Mouse (Mus musculus) heart, postnatal 10 days (tissue): ENCODE results near the gene Hist1h3g. TPM values are rescaled to one million over a fixed set of nuclear protein-coding genes. Genes with fewer than 3 reads are reported as not detected.

Source experiments
- microRNA-seq, 2 experiments: library from miRNA; unstranded; fragments of <30 nt; microRNA quantifications; one replicate each; pipeline ENCODE4 v1.2.0; 2022
- total RNA-seq, 2 experiments: library from RNA; stranded (reverse); gene quantifications; 2 replicates each; pipeline ENCODE4 v1.2.3; 2021

Hist1h3g gene
- total RNA-seq, 2 experiments from 2014 or later, result 45.9 to 66.2 TPM

Small RNA genes lying within 50 kb of the gene (microRNA-seq; reads per million reads assigned to microRNA genes)
- gene Gm44297, result 0.24 to 0.35 reads per million in 2 experiments
- gene Gm44359, result 0 reads per million in 2 experiments
- 0 reads per million in 2 experiments for gene Gm44394
- 0.24 to 0.70 reads per million in 2 experiments for gene n-TStga1

Other genes starting within 250 kb of the Hist1h3g start
- 10 to 100 TPM; 18.9 to 21.7 TPM for gene Zfp322a, start 166.2 kb upstream of the Hist1h3g start, total RNA-seq
- gene Abt1, start 111.6 kb upstream of the Hist1h3g start, total RNA-seq, result 1 to 10 TPM; 5.3 to 5.6 TPM
- gene Btn1a1, start 69.5 kb upstream of the Hist1h3g start, total RNA-seq, result not detected
- gene Btn2a2, start 46.6 kb upstream of the Hist1h3g start, total RNA-seq, result not detected
- 100 to 1,000 TPM; 743 to 812 TPM for gene Hist1h4h, start 4.4 kb upstream of the Hist1h3g start, total RNA-seq
- gene Hist1h2af, start 1.5 kb upstream of the Hist1h3g start, total RNA-seq, result 100 to 1,000 TPM; 171 to 245 TPM
- gene Hist1h2bh, start 8.0 kb downstream of the Hist1h3g start, total RNA-seq, result 10 to 100 TPM in 1 of 2 experiments, 1 to 10 TPM in 1; 9.2 to 11.2 TPM
- gene Hist1h3f, start 8.6 kb downstream of the Hist1h3g start, total RNA-seq, result 10 to 100 TPM; 52.6 to 63.4 TPM
- 100 to 1,000 TPM; 308 to 354 TPM for gene Hist1h4f, start 16.2 kb downstream of the Hist1h3g start, total RNA-seq
- 10 to 100 TPM; 16.9 to 20.1 TPM for gene Hist1h1d, start 17.8 kb downstream of the Hist1h3g start, total RNA-seq
- 100 to 1,000 TPM; 125 to 161 TPM for gene Hist1h3e, start 26.9 kb downstream of the Hist1h3g start, total RNA-seq
- gene Hist1h2ae, start 35.8 kb downstream of the Hist1h3g start, total RNA-seq, result 10 to 100 TPM; 38.7 to 42.6 TPM
- 100 to 1,000 TPM; 285 to 300 TPM for gene Hist1h2bg, start 36.0 kb downstream of the Hist1h3g start, total RNA-seq
- 100 to 1,000 TPM; 116 to 129 TPM for gene Hist1h2bf, start 38.8 kb downstream of the Hist1h3g start, total RNA-seq
- 10 to 100 TPM; 32.3 to 37.7 TPM for gene Hist1h2ad, start 39.0 kb downstream of the Hist1h3g start, total RNA-seq
- gene Hist1h3d, start 40.3 kb downstream of the Hist1h3g start, total RNA-seq, result 10 to 100 TPM; 26.2 to 30.6 TPM
- 100 to 1,000 TPM; 167 to 189 TPM for gene Hist1h4d, start 46.2 kb downstream of the Hist1h3g start, total RNA-seq
- 10 to 100 TPM; 18.8 to 19.8 TPM for gene Hist1h2be, start 85.7 kb downstream of the Hist1h3g start, total RNA-seq
- gene Hist1h1e, start 87.1 kb downstream of the Hist1h3g start, total RNA-seq, result 100 to 1,000 TPM; 138 to 168 TPM
- gene Hist1h2ac, start 148.5 kb downstream of the Hist1h3g start, total RNA-seq, result 1 to 10 TPM; 5.1 to 6.2 TPM
- 10 to 100 TPM; 50.8 to 51.3 TPM for gene Hist1h2bc, start 148.8 kb downstream of the Hist1h3g start, total RNA-seq
- under 1 TPM; 0.29 to 0.67 TPM for gene Hist1h1t, start 160.4 kb downstream of the Hist1h3g start, total RNA-seq
- 100 to 1,000 TPM; 105 to 116 TPM for gene Hist1h4c, start 163.0 kb downstream of the Hist1h3g start, total RNA-seq
- 10 to 100 TPM; 26.7 to 32.4 TPM for gene Hfe, start 175.4 kb downstream of the Hist1h3g start, total RNA-seq
- 100 to 1,000 TPM; 299 to 383 TPM for gene Hist1h1c, start 203.4 kb downstream of the Hist1h3g start, total RNA-seq
- 100 to 1,000 TPM in 1 of 2 experiments, 10 to 100 TPM in 1; 84.0 to 101 TPM for gene Hist1h3c, start 210.2 kb downstream of the Hist1h3g start, total RNA-seq
- gene Hist1h2bb, start 211.3 kb downstream of the Hist1h3g start, total RNA-seq, result 100 to 1,000 TPM; 105 to 106 TPM
- 100 to 1,000 TPM; 166 to 169 TPM for gene Hist1h2ab, start 215.7 kb downstream of the Hist1h3g start, total RNA-seq
- gene Hist1h3b, start 216.8 kb downstream of the Hist1h3g start, total RNA-seq, result 100 to 1,000 TPM; 221 to 266 TPM
- gene Hist1h4b, start 221.6 kb downstream of the Hist1h3g start, total RNA-seq, result 100 to 1,000 TPM; 130 to 151 TPM
- gene Hist1h4a, start 225.8 kb downstream of the Hist1h3g start, total RNA-seq, result 100 to 1,000 TPM; 162 to 177 TPM
- gene Hist1h3a, start 227.0 kb downstream of the Hist1h3g start, total RNA-seq, result 100 to 1,000 TPM; 160 to 202 TPM
- 100 to 1,000 TPM; 109 to 127 TPM for gene Hist1h1a, start 228.2 kb downstream of the Hist1h3g start, total RNA-seq
- not detected for gene Trim38, start 234.5 kb downstream of the Hist1h3g start, total RNA-seq